Mouse (Mus musculus): ENCODE measurements around the gene Hs6st3. TPM values are rescaled to one million over a fixed set of nuclear protein-coding genes. Genes with fewer than 3 reads are reported as not detected.

Gene Hs6st3
- polyA plus RNA-seq, 1 experiment = 1.2 TPM

GRCm38 (mm10) chr14:119464308-119464707 lies 326.2 kb downstream of the Hs6st3 start:
- H3K36me3 ChIP-seq (ENCODE audit: control insufficient read depth, insufficient read depth, low read length, poor library complexity, severe bottlenecking) = no peaks in the 10 kb centered on the region
- TF ChIP-seq EP300 (IDR thresholded peaks at IDR 0.05; ENCODE audit: insufficient read depth, low read depth, low read length) (no peak), POLR2A (IDR thresholded peaks at IDR 0.05; ENCODE audit: insufficient read depth, low read length) (no peak), CTCF (IDR thresholded peaks at IDR 0.05; ENCODE audit: low read depth, low read length) (no peak)
- H3K9ac ChIP-seq (ENCODE audit: low read depth, poor library complexity, severe bottlenecking) = no peak overlapping the region
- H3K4me3 ChIP-seq (ENCODE audit: low read depth, low read length) = no peak overlapping the region
- H3K4me1 ChIP-seq (ENCODE audit: control insufficient read depth, insufficient read depth, low read length) = no peaks in the 10 kb centered on the region
- H3K27me3 ChIP-seq (ENCODE audit: control insufficient read depth, insufficient read depth, low read length, poor library complexity, severe bottlenecking) = no peaks in the 10 kb centered on the region
- no peaks in the 10 kb centered on the region for H3K9me3 ChIP-seq (replicated peaks; ENCODE audit: control insufficient read depth, insufficient read depth, low read length, poor library complexity, severe bottlenecking)
- H3K27ac ChIP-seq (ENCODE audit: insufficient read depth, low read length) = no peak overlapping the region

GRCm38 (mm10) chr14:119464883-119465282 lies 326.7 kb downstream of the Hs6st3 start:
- H3K27ac ChIP-seq (ENCODE audit: insufficient read depth, low read length) = no peak overlapping the region
- H3K4me3 ChIP-seq (ENCODE audit: low read depth, low read length) = no peak overlapping the region
- H3K4me1 ChIP-seq (ENCODE audit: control insufficient read depth, insufficient read depth, low read length) = no peaks in the 10 kb centered on the region
- H3K9me3 ChIP-seq (replicated peaks; ENCODE audit: control insufficient read depth, insufficient read depth, low read length, poor library complexity, severe bottlenecking) = no peaks in the 10 kb centered on the region
- H3K27me3 ChIP-seq (ENCODE audit: control insufficient read depth, insufficient read depth, low read length, poor library complexity, severe bottlenecking) = no peaks in the 10 kb centered on the region
- H3K36me3 ChIP-seq (ENCODE audit: control insufficient read depth, insufficient read depth, low read length, poor library complexity, severe bottlenecking) = no peaks in the 10 kb centered on the region
- no peak overlapping the region for H3K9ac ChIP-seq (ENCODE audit: low read depth, poor library complexity, severe bottlenecking)
- TF ChIP-seq CTCF (IDR thresholded peaks at IDR 0.05; ENCODE audit: low read depth, low read length) (no peak), POLR2A (IDR thresholded peaks at IDR 0.05; ENCODE audit: insufficient read depth, low read length) (no peak), EP300 (IDR thresholded peaks at IDR 0.05; ENCODE audit: insufficient read depth, low read depth, low read length) (no peak)

GRCm38 (mm10) chr14:119466899-119467588 lies 328.9 kb downstream of the Hs6st3 start:
- Histone ChIP-seq H3K27ac (ENCODE audit: insufficient read depth, low read length) (no peak overlapping the region), H3K4me3 (ENCODE audit: low read depth, low read length) (no peak overlapping the region), H3K9me3 (replicated peaks; ENCODE audit: control insufficient read depth, insufficient read depth, low read length, poor library complexity, severe bottlenecking) (no peaks in the 10 kb centered on the region), H3K27me3 (ENCODE audit: control insufficient read depth, insufficient read depth, low read length, poor library complexity, severe bottlenecking) (no peaks in the 10 kb centered on the region), H3K36me3 (ENCODE audit: control insufficient read depth, insufficient read depth, low read length, poor library complexity, severe bottlenecking) (no peaks in the 10 kb centered on the region), H3K4me1 (ENCODE audit: control insufficient read depth, insufficient read depth, low read length) (no peaks in the 10 kb centered on the region), H3K9ac (ENCODE audit: low read depth, poor library complexity, severe bottlenecking) (no peak overlapping the region)
- TF ChIP-seq EP300 (IDR thresholded peaks at IDR 0.05; ENCODE audit: insufficient read depth, low read depth, low read length) (no peak), CTCF (IDR thresholded peaks at IDR 0.05; ENCODE audit: low read depth, low read length) (no peak), POLR2A (IDR thresholded peaks at IDR 0.05; ENCODE audit: insufficient read depth, low read length) (no peak)

GRCm38 (mm10) chr14:119476582-119476981 lies 338.4 kb downstream of the Hs6st3 start:
- no peak overlapping the region for H3K9ac ChIP-seq (ENCODE audit: low read depth, poor library complexity, severe bottlenecking)
- no peak overlapping the region for H3K4me3 ChIP-seq (ENCODE audit: low read depth, low read length)
- H3K4me1 ChIP-seq (ENCODE audit: control insufficient read depth, insufficient read depth, low read length) = no peaks in the 10 kb centered on the region
- TF ChIP-seq EP300 (IDR thresholded peaks at IDR 0.05; ENCODE audit: insufficient read depth, low read depth, low read length) = no peak
- H3K36me3 ChIP-seq (ENCODE audit: control insufficient read depth, insufficient read depth, low read length, poor library complexity, severe bottlenecking) = no peaks in the 10 kb centered on the region
- no peak overlapping the region for H3K27ac ChIP-seq (ENCODE audit: insufficient read depth, low read length)
- peaks cover 13% of the 10 kb centered on the region; the same call in 1 of the 2 replicates for H3K9me3 ChIP-seq (replicated peaks; ENCODE audit: control insufficient read depth, insufficient read depth, low read length, poor library complexity, severe bottlenecking)
- H3K27me3 ChIP-seq (ENCODE audit: control insufficient read depth, insufficient read depth, low read length, poor library complexity, severe bottlenecking) = no peaks in the 10 kb centered on the region

GRCm38 (mm10) chr14:119477836-119478235 lies 339.7 kb downstream of the Hs6st3 start:
- Histone ChIP-seq H3K36me3 (ENCODE audit: control insufficient read depth, insufficient read depth, low read length, poor library complexity, severe bottlenecking) (no peaks in the 10 kb centered on the region), H3K27ac (ENCODE audit: insufficient read depth, low read length) (no peak overlapping the region), H3K9ac (ENCODE audit: low read depth, poor library complexity, severe bottlenecking) (no peak overlapping the region), H3K27me3 (ENCODE audit: control insufficient read depth, insufficient read depth, low read length, poor library complexity, severe bottlenecking) (no peaks in the 10 kb centered on the region), H3K4me1 (ENCODE audit: control insufficient read depth, insufficient read depth, low read length) (no peaks in the 10 kb centered on the region), H3K4me3 (ENCODE audit: low read depth, low read length) (no peak overlapping the region), H3K9me3 (replicated peaks; ENCODE audit: control insufficient read depth, insufficient read depth, low read length, poor library complexity, severe bottlenecking) (peaks cover 13% of the 10 kb centered on the region)
- TF ChIP-seq EP300 (IDR thresholded peaks at IDR 0.05; ENCODE audit: insufficient read depth, low read depth, low read length) = no peak
- TF ChIP-seq POLR2A (IDR thresholded peaks at IDR 0.05; ENCODE audit: insufficient read depth, low read length) = no peak
- no peak for TF ChIP-seq CTCF (IDR thresholded peaks at IDR 0.05; ENCODE audit: low read depth, low read length)

- no peaks in the 10 kb centered on the region for H3K9me3 ChIP-seq (replicated peaks; ENCODE audit: control insufficient read depth, insufficient read depth, low read length, poor library complexity, severe bottlenecking)
These were observed 351.0 kb downstream of the Hs6st3 start for GRCm38 (mm10) chr14:119488978-119489703.

More at GRCm38 (mm10) chr14:119488978-119489703, 351.0 kb downstream of the Hs6st3 start:
- TF ChIP-seq EP300 (IDR thresholded peaks at IDR 0.05; ENCODE audit: insufficient read depth, low read depth, low read length) = no peak
- TF ChIP-seq CTCF (IDR thresholded peaks at IDR 0.05; ENCODE audit: low read depth, low read length) = no peak
- TF ChIP-seq POLR2A (IDR thresholded peaks at IDR 0.05; ENCODE audit: insufficient read depth, low read length) = no peak
- H3K27me3 ChIP-seq (ENCODE audit: control insufficient read depth, insufficient read depth, low read length, poor library complexity, severe bottlenecking) = no peaks in the 10 kb centered on the region
- no peaks in the 10 kb centered on the region for H3K36me3 ChIP-seq (ENCODE audit: control insufficient read depth, insufficient read depth, low read length, poor library complexity, severe bottlenecking)
- H3K4me3 ChIP-seq (ENCODE audit: low read depth, low read length) = no peak overlapping the region
- no peaks in the 10 kb centered on the region for H3K4me1 ChIP-seq (ENCODE audit: control insufficient read depth, insufficient read depth, low read length)
- no peak overlapping the region for H3K9ac ChIP-seq (ENCODE audit: low read depth, poor library complexity, severe bottlenecking)
- no peak overlapping the region for H3K27ac ChIP-seq (ENCODE audit: insufficient read depth, low read length)

All from ES-Bruce4 (cell line).